Mouse (Mus musculus) ES-E14 (cell line): ENCODE results near the gene Vps35l. TPM values are rescaled to one million over a fixed set of nuclear protein-coding genes. Genes with fewer than 3 reads are reported as not detected.

Experiments
- DNase-seq: peaks from one replicate; pipeline ENCODE4 v3.0.0-alpha.2; 2013; ENCODE audit warnings: low read depth, low spot score
- H3K27ac ChIP-seq: 2 replicates; pipeline ENCODE4 v1.5.1; 2012; ENCODE audit warnings: low read depth, mild to moderate bottlenecking, low read length, moderate library complexity, mixed read lengths; ENCODE audit not compliant: poor library complexity, insufficient read depth, severe bottlenecking
- H3K36me3 ChIP-seq: 2 replicates; pipeline ENCODE4 v1.6.1; 2012; ENCODE audit warnings: mild to moderate bottlenecking, low read length, moderate library complexity, mixed read lengths; ENCODE audit not compliant: control insufficient read depth, poor library complexity, insufficient read depth, severe bottlenecking
- H3K4me1 ChIP-seq, 2 experiments: fragments of 150-350 bp in 1 of 2; sonication (generic) in 1 of 2; 2 replicates each; pipeline ENCODE4 v1.6.1; 2012; ENCODE audit warnings: low read length in 2 of 2, mild to moderate bottlenecking in 1 of 2, mixed read lengths in 1 of 2; ENCODE audit not compliant: control insufficient read depth in 2 of 2, insufficient read depth in 2 of 2, poor library complexity in 1 of 2
- H3K4me3 ChIP-seq, 2 experiments: fragments of 150-350 bp in 1 of 2; sonication (generic) in 1 of 2; 2 replicates each; pipeline ENCODE4 v1.5.1; 2012; ENCODE audit warnings: low read length in 2 of 2, low read depth in 1 of 2, mild to moderate bottlenecking in 1 of 2, mixed read lengths in 1 of 2; ENCODE audit not compliant: insufficient read depth in 1 of 2, poor library complexity in 1 of 2, severe bottlenecking in 1 of 2
- H3K9ac ChIP-seq: 2 replicates; pipeline ENCODE4 v1.6.1; 2012; ENCODE audit warnings: low read depth, mild to moderate bottlenecking, low read length, mixed read lengths; ENCODE audit not compliant: poor library complexity, insufficient read depth, severe bottlenecking
- H3K9me3 ChIP-seq: fragments of 150-350 bp; sonication (generic); 2 replicates; pipeline ENCODE4 v1.6.1; 2012; ENCODE audit warnings: low read depth, mild to moderate bottlenecking, low read length; ENCODE audit not compliant: control insufficient read depth, insufficient read depth
- CHD2 ChIP-seq: IDR thresholded peaks from 2 replicates; pipeline ENCODE4 v1.6.1; 2014; ENCODE audit warnings: mild to moderate bottlenecking, low read depth, low read length, inconsistent platforms
- HCFC1 ChIP-seq: IDR thresholded peaks from 2 replicates; pipeline ENCODE4 v1.6.1; 2012; ENCODE audit warnings: low read length, inconsistent platforms, borderline replicate concordance; ENCODE audit not compliant: insufficient read depth
- MAFK ChIP-seq: IDR thresholded peaks from 2 replicates; pipeline ENCODE4 v1.6.1; 2014; ENCODE audit warnings: mild to moderate bottlenecking, low read depth, low read length, inconsistent platforms; ENCODE audit not compliant: insufficient read depth
- ZC3H11A ChIP-seq: IDR thresholded peaks from 2 replicates; pipeline ENCODE4 v1.6.1; 2012; ENCODE audit warnings: low read depth, mild to moderate bottlenecking, inconsistent platforms, low read length, borderline replicate concordance
- ZNF384 ChIP-seq: IDR thresholded peaks from 2 replicates; pipeline ENCODE4 v1.6.1; 2012; ENCODE audit warnings: low read depth, low read length, inconsistent platforms
- in situ Hi-C, 2 experiments: fragments of 600-800 bp; cut with MboI; formaldehyde crosslinking; loops; one replicate each; pipeline ENCODE4 v1.15.1; 2025; ENCODE audit warnings: low sequenced_read_pairs in 2 of 2, inconsistent platforms in 1 of 2; ENCODE audit not compliant: unreplicated experiment in 2 of 2
- total RNA-seq: library from RNA; depleted of rRNA; stranded (reverse); fragments of 300-350 nt; gene quantifications from 2 replicates; pipeline ENCODE4 v1.2.3, GENCODE M21; 2012

Vps35l gene
- total RNA-seq, 1 experiment: 36.8 TPM

GRCm38 (mm10) chr7:118807899-118808298 is 67.9 kb downstream of the Vps35l start:
- H3K36me3 ChIP-seq: peaks cover 9% of the 10 kb centered on the region
- no peaks in the 10 kb centered on the region for H3K9me3 ChIP-seq
- no peak overlapping the region for H3K27ac ChIP-seq
- TF ChIP-seq ZNF384 (no peak), HCFC1 (no peak), CHD2 (no peak), MAFK (no peak), ZC3H11A (no peak)
- no peak for DNase-seq
- in situ Hi-C loops: no loop called here
- H3K4me3 ChIP-seq: no peak overlapping the region
- H3K9ac ChIP-seq: no peak overlapping the region
- H3K4me1 ChIP-seq: peaks cover 0 to 3% of the 10 kb centered on the region in 2 experiments; a peak in 1 of 4 replicates

DNA sequence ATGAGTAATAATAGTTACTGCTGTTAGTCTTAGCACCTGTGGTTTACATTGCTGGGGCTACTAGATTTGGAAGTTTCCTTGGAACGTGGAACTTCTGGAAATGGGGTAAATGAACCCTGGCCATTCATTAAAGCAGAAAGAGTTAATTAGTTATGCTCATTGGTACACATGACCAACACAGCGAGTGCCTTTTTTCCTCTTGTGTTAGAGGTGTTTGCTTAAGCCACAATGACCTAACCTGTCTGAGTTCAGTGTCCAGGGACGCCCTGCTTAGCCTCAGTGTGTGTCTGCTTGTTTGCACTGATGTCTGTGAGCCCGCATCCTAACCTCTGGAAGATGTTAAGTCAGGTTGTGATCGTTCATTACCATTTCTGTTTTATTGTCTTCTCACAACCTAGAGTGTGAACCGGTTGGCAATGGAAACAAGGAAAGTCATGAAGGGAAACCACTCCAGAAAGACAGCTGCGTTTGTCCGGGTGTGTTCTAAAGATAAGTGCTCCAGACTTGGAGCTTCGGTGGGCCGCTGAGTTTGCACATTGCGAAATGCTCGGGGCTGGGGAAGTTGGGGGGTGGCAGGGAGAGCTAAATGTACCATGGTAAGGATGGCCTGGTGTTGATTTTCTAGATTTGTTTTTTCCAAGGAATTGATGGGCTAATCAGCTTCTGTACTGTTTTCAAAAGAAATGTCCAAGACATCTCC is 71.5 kb downstream of the Vps35l start:
- H3K9me3 ChIP-seq: no peaks in the 10 kb centered on the region
- no peaks in the 10 kb centered on the region; the same call in 1 of the 2 replicates for H3K36me3 ChIP-seq
- H3K27ac ChIP-seq: no peak overlapping the region
- no peak for DNase-seq
- TF ChIP-seq MAFK (no peak), HCFC1 (no peak), CHD2 (no peak), ZC3H11A (no peak), ZNF384 (no peak)
- no peak overlapping the region for H3K9ac ChIP-seq
- in situ Hi-C loops: no loop called here
- no peaks in the 10 kb centered on the region for H3K4me1 ChIP-seq
- H3K4me3 ChIP-seq: no peak overlapping the region

DNA sequence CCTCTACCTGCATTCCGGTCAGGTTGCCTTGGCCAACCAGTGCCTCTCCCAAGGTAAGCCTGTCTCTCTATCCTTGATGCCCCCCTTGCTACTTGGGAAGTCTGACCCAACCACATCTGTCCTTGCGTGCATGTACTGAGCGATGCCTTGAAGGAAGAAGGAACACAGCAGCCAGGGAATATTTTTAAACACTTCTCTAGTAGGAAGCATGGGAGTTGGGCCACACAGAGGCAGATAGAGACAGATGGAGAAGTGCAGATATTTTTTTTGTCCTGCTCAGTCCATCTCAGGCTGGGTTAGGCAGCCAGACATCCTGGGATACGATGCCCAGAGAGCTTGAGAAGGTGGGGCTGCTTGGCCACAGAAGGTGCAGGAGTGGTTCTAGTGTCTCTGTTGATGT is 73.6 kb downstream of the Vps35l start:
- no peak for DNase-seq
- TF ChIP-seq HCFC1 (no peak), ZC3H11A (no peak), MAFK (no peak), CHD2 (no peak), ZNF384 (no peak)
- Histone ChIP-seq H3K27ac (no peak overlapping the region), H3K36me3 (no peaks in the 10 kb centered on the region; the same call in 1 of the 2 replicates), H3K4me1 (peaks cover 10 to 12% of the 10 kb centered on the region in 2 experiments; a peak in 3 of 4 replicates), H3K4me3 (no peak overlapping the region), H3K9me3 (no peaks in the 10 kb centered on the region), H3K9ac (no peak overlapping the region)
- in situ Hi-C loops: no loop called here

DNA sequence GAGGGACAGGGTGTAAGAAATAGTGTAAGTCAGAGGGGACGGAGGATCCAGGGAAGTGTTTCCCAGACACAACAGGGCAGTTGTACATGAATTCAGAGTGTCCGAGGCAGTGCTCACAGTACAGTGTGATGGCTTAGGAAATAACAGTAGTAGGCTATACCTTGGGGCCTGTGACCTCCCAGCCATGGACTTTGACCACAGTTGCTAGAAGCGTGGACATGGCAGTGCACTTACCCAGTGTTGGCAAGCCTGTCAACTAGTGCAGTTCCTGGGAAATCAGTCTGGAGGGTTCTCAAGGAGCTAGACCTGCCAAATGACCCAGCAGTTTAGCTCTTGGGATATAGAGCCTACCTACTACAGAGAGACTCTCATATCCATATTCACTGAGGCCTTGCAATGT is 76.2 kb downstream of the Vps35l start:
- no peaks in the 10 kb centered on the region for H3K9me3 ChIP-seq
- no peak overlapping the region for H3K27ac ChIP-seq
- DNase-seq: no peak
- H3K36me3 ChIP-seq: no peaks in the 10 kb centered on the region; the same call in 1 of the 2 replicates
- no peak overlapping the region for H3K9ac ChIP-seq
- H3K4me1 ChIP-seq: peaks cover 10 to 13% of the 10 kb centered on the region in 2 experiments; a peak in 3 of 4 replicates
- TF ChIP-seq CHD2 (no peak), MAFK (no peak)
- in situ Hi-C loops: no loop called here
- H3K4me3 ChIP-seq: no peak overlapping the region
